Mouse (Mus musculus) heart, embryonic 10.5 days (tissue): ENCODE measurements at regions not wholly inside any gene's neighbourhood (a gene's known extent, or its start where the extent isn't known, plus 50 kb on each side); places are given as distances from the start of the nearest gene placed in this dataset.

ENCODE experiments used
- DNase-seq: peaks from one replicate; pipeline ENCODE4 v3.0.0-alpha.2; 2017; ENCODE audit warnings: low spot score
- H3K27ac ChIP-seq: fragments of 300-500 bp; sonication (generic); 2 replicates; pipeline ENCODE4 v1.5.1; 2016; ENCODE audit warnings: mild to moderate bottlenecking
- H3K27me3 ChIP-seq: fragments of 300-500 bp; sonication (generic); 2 replicates; pipeline ENCODE4 v1.6.1; 2016; ENCODE audit warnings: mild to moderate bottlenecking; ENCODE audit not compliant: poor library complexity, insufficient read depth, severe bottlenecking
- H3K36me3 ChIP-seq: fragments of 300-500 bp; sonication (generic); 2 replicates; pipeline ENCODE4 v1.6.1; 2016; ENCODE audit warnings: mild to moderate bottlenecking, moderate library complexity
- H3K4me1 ChIP-seq: fragments of 300-500 bp; sonication (generic); 2 replicates; pipeline ENCODE4 v1.6.1; 2016; ENCODE audit warnings: mild to moderate bottlenecking
- H3K4me3 ChIP-seq: fragments of 300-500 bp; sonication (generic); 2 replicates; pipeline ENCODE4 v1.5.1; 2016; ENCODE audit warnings: mild to moderate bottlenecking, moderate library complexity
- H3K9me3 ChIP-seq: fragments of 300-500 bp; sonication (generic); 2 replicates; pipeline ENCODE4 v1.6.1; 2016; ENCODE audit warnings: mild to moderate bottlenecking, moderate library complexity
- WGBS: fragments of 180-500 bp; shearing (Covaris S2); methylation state at CpG from one replicate; pipeline ENCODE4 v1.1.7; 2016; 5-methylcytosine and 5-hydroxymethylcytosine counted together

DNA sequence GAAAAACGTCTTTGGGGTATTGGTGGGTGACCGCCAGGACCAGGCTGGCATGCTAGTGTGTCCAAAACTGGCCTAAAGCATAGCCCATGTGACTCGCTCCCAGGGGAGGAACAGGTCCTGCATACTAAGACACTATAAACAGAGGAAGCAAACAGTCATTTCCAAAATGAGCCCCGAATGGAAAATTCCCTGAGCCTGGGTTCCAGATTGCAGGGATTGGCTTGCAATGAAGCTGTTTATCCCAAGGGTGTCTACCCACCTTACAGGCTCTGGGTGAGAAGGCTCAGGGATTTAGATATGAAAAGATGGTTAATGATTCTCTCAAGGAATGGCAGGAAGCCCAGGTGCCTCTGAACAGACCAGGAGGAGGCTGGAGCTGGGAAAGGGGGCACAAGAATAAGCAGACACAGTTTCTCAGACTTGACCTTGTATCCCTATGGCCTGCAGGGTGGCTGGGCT lies 58.2 kb upstream of the Dock1 start:
- Histone ChIP-seq H3K36me3 (no peaks in the 10 kb centered on the region), H3K9me3 (no peaks in the 10 kb centered on the region), H3K4me3 (no peak overlapping the region), H3K4me1 (no peaks in the 10 kb centered on the region), H3K27ac (no peak overlapping the region), H3K27me3 (no peaks in the 10 kb centered on the region)
- no peak for DNase-seq
- 82% methylated on average over 4 of the region's 4 CpGs for WGBS

DNA sequence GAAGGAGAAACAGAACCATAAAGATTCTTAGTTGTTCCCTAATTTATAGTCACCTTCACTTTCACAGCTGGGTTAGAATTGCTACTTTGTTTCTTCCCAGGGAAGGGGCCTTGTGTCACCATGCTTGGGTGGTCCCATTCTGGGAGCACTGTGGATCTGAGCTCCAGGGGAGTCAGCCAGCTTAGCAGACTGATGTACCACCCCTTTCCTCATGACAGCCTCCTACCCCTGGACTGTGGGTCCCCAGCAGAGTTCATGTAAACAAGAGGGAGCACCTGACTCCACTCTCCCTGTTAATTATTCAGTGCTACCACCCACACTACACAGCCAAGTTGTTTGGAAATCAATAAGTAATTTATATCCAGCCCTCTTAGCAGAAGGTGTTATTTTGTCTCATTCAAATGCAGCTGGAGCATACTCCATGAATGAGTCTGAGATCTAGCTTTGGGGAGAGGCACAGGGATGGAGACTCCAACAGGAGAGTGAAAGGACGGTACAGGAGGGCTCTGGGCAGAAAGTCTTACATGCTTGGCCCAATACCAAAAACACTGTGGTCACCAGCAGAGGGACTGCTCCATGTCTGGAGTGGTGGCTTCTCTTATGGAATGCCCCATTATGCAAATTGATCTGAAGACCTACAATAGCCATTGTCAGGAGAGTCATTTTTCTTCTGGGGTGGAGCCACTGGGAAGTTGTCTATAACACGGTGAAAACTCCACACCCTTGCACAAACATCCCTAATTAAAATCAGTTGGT lies 51.1 kb upstream of the Dock1 start:
- Histone ChIP-seq H3K4me1 (no peaks in the 10 kb centered on the region), H3K27ac (no peak overlapping the region), H3K36me3 (no peaks in the 10 kb centered on the region), H3K27me3 (no peaks in the 10 kb centered on the region), H3K9me3 (no peaks in the 10 kb centered on the region), H3K4me3 (no peak overlapping the region)
- WGBS, result 50% methylated on average over 2 of the region's 2 CpGs
- peak; percentile 74 for DNase-seq

DNA sequence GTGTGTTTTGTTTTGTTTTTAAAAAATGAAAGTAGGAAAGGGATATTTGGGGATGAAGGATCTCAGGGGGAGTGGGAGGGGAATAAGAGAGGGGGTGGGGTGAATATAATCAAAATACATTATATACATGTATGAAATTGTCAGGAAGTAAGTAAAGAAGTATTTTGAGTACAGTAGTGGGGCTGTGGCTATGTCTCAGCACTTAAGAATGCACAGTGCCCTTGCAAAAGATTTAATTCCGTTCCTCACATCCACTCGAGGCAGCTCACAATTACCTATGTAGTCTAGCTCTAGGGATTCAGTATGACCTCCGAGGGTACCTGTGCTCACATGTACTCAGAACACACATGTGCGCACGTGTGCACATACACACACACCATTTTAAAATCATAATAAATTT lies 50.4 kb upstream of the Dock1 start:
- Histone ChIP-seq H3K4me1 (no peaks in the 10 kb centered on the region), H3K27me3 (no peaks in the 10 kb centered on the region), H3K9me3 (no peaks in the 10 kb centered on the region), H3K36me3 (no peaks in the 10 kb centered on the region), H3K27ac (no peak overlapping the region), H3K4me3 (no peak overlapping the region)
- 82% methylated on average over 5 of the region's 5 CpGs for WGBS
- peak; percentile 4 for DNase-seq
